Mouse (Mus musculus): ENCODE data around the gene Irak2. TPM values are rescaled to one million over a fixed set of nuclear protein-coding genes. Genes with fewer than 3 reads are reported as not detected.
A peak's percentile ranks its signal among the peaks of the same experiment; 100 is the strongest.
"Not testable (repeated sequence)": the region's sequence is repeated elsewhere in the genome, so short reads cannot be mapped to it uniquely, and the experiment has no call there.

Gene Irak2
- polyA plus RNA-seq, 1 experiment from 2014 or later = 2.8 TPM

DNA sequence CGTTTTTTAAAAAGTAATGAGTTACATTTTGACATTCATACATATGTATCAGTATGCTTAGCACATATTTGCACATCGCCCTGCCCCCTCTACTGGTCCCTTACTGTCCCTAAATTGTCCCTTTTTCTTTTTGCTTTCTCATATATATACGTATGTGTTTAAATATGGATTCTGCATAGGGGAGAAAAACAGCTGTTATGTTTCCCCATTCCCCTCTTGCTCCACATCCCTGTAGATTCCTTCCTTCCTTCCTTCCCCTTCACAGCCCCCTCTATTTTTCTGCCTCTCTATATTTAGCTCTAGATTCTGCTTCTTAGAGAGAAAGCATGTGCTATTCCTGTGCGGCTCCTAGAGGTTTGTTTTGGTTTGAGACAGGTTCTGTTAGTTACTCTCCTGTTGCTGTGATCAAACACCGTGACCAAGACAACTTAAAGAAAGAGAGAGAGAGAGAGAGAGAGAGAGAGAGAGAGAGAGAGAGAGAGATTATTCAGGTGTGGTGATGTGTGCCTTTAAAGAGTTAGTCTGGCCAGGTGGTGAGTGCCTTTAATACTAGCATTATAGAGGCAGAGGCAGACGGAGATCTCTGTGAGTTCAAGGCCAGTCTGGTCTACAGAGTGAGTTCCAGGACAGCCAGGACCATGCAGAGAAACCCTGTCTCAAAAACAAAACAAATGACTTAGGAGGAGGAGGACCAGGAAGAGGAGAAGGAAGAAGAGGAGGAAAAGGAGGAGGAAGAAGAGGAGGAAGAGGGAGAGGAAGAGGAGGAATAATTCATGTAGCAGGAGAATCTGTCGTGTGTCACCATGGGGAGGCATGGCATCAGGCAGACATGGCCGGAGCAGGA is 21.6 kb downstream of the Irak2 start:
- H3K9me3 ChIP-seq = no peaks in the 10 kb centered on the region
- no peak overlapping the region for H3K4me2 ChIP-seq
- no peak overlapping the region for H3K27ac ChIP-seq
- H3K4me3 ChIP-seq = no peak overlapping the region
- H3K9ac ChIP-seq = no peak overlapping the region
- no peak for ATAC-seq (ENCODE audit: insufficient number of reproducible peaks, insufficient read depth, low FRiP score, low TSS enrichment, low read depth)
- peaks cover 18% of the 10 kb centered on the region for H3K4me1 ChIP-seq
- H3K27me3 ChIP-seq = no peaks in the 10 kb centered on the region
- H3K36me3 ChIP-seq = no peaks in the 10 kb centered on the region
- WGBS = 66% methylated on average over 8 of the region's 8 CpGs

DNA sequence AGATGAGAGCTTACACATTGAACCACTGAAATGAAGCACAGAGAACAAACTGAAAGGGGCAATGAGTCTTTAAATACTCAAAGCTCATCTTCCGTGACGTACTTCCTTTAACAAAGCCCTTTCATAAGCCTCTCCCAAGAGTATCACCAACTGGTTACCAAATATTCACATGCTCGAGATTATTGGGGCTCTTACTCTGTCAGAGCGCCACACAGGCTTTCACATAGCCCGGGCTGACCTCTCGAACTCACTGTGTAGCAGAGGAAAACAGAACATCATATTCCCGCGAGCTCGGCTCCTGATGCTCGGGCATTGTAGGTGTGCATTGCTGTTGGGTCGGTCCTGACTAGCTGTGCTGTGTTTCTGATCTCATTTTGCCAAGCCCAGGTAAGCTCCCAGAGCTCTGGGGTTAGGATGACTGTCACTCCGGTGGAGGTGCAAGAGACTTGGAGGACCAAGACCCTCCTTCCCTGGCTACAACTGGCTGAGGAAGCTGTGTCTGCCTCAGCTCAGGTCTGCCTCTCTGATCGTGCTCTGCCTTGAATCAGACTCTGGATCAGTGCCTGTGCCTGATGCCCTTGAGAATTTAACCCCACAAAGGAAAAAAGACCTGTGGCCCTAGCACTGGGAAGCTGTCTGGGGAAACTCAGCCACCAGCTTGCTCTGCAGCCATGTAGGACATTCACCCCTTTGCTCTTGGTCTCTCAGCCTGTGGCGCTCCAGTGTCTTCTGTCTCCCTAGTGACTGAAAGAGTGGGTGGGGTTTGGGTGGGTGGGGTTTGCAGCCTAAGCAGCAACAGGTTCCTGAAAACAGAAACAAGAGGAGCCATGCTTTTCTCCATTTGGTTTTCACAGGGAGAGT is 22.5 kb downstream of the Irak2 start:
- 62% methylated on average over 14 of the region's 14 CpGs for WGBS
- Histone ChIP-seq H3K9me3 (no peaks in the 10 kb centered on the region), H3K9ac (no peak overlapping the region), H3K27ac (no peak overlapping the region), H3K36me3 (no peaks in the 10 kb centered on the region), H3K4me3 (no peak overlapping the region), H3K4me2 (no peak overlapping the region), H3K4me1 (peaks cover 18% of the 10 kb centered on the region), H3K27me3 (no peaks in the 10 kb centered on the region)
- no peak for ATAC-seq (ENCODE audit: insufficient number of reproducible peaks, insufficient read depth, low FRiP score, low TSS enrichment, low read depth)

DNA sequence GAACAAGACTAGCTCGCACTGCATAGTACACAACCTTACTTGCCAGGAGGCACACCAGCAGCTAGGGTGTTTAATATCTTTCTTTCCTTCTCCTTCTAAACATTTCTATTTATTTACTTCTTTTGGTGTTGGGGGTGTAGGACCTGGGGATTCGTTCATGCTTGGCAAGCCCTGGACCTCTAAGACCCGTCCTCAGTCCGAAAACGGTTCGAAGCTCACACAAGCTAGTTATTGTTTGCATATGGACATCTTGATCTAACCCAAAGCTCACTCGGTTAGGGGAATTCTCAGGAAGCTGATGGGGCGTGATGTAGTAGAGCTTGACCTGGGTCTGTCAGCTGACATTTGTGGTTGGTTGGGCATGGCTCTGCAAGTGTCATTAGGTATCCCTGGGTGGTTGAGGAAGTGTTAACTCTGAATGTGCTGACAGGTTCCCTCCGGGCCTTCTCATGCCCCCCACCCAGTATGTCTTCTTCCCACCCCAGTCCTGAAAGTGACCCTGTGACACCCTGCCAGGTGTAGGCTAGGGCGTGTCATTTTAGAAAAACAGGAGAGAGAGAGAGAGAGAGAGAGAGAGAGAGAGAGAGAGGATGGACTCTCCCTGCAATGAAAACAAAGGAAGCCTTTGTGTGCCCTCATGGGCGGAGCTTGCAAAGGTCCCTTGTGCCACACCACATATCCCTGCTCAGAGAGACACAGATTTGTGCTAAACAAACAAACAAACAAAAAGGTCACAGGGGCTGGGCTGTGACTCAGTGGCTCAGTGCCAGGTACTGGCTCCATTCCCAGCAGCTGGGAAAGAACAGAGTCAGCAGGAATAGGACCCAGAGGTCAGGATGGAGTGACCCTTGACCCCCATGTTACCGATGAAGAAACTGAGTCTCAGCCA is 23.3 kb downstream of the Irak2 start:
- H3K27ac ChIP-seq = no peak overlapping the region
- H3K27me3 ChIP-seq = no peaks in the 10 kb centered on the region
- H3K9me3 ChIP-seq = peaks cover 5% of the 10 kb centered on the region
- peaks cover 18% of the 10 kb centered on the region for H3K4me1 ChIP-seq
- 41% methylated on average over 12 of the region's 12 CpGs for WGBS
- no peak overlapping the region for H3K4me2 ChIP-seq
- no peak overlapping the region for H3K9ac ChIP-seq
- no peaks in the 10 kb centered on the region for H3K36me3 ChIP-seq
- no peak overlapping the region for H3K4me3 ChIP-seq
- ATAC-seq (ENCODE audit: insufficient number of reproducible peaks, insufficient read depth, low FRiP score, low TSS enrichment, low read depth) = no peak

GRCm38 (mm10) chr6:113662964-113663700 is 24.9 kb downstream of the Irak2 start:
- Histone ChIP-seq H3K27me3 (no peaks in the 10 kb centered on the region), H3K9ac (no peak overlapping the region), H3K36me3 (no peaks in the 10 kb centered on the region), H3K4me2 (no peak overlapping the region), H3K27ac (no peak overlapping the region), H3K9me3 (peaks cover 6% of the 10 kb centered on the region), H3K4me1 (peaks cover 18% of the 10 kb centered on the region), H3K4me3 (no peak overlapping the region)
- ATAC-seq (ENCODE audit: insufficient number of reproducible peaks, insufficient read depth, low FRiP score, low TSS enrichment, low read depth) = no peak
- 96% methylated on average over 8 of the region's 8 CpGs for WGBS

- Histone ChIP-seq H3K9me3 (peaks cover 6% of the 10 kb centered on the region), H3K27ac (no peak overlapping the region), H3K27me3 (no peaks in the 10 kb centered on the region), H3K4me2 (no peak overlapping the region), H3K4me1 (peaks cover 27% of the 10 kb centered on the region), H3K36me3 (no peaks in the 10 kb centered on the region), H3K9ac (no peak overlapping the region), H3K4me3 (no peak overlapping the region)
- no peak for ATAC-seq (ENCODE audit: insufficient number of reproducible peaks, insufficient read depth, low FRiP score, low TSS enrichment, low read depth)
- WGBS = 89% methylated on average over 7 of the region's 7 CpGs
Observed at GRCm38 (mm10) chr6:113664305-113664704, 26.0 kb downstream of the Irak2 start.

DNA sequence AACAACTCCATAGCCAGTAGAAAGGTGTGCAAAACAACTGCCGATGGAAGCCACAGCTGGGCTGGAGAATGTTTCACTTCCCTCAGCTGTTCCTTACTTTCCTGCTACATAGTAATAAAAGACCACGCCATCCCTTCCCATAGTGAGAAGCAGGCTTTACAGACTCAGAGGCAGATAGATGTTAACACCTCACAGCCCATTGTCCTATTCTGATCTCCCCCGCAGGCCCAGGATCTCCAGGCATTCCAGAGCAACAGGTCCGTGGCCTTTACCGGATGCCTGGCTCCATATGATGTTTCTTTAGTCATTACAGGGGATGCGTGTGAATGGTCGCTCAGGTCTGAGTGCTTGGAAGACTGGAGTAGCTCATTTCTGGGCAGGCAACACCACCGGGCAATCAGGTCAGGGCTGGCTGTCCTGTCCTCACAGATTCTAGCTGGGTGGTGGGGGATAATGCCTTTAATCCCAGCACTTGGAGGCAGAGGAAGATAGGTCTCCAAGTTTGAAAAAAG is 29.4 kb downstream of the Irak2 start:
- H3K4me2 ChIP-seq = no peak overlapping the region
- peaks cover 6% of the 10 kb centered on the region for H3K9me3 ChIP-seq
- WGBS = 40% methylated on average over 8 of the region's 8 CpGs
- no peak overlapping the region for H3K4me3 ChIP-seq
- no peaks in the 10 kb centered on the region for H3K27me3 ChIP-seq
- ATAC-seq (ENCODE audit: insufficient number of reproducible peaks, insufficient read depth, low FRiP score, low TSS enrichment, low read depth) = no peak
- H3K9ac ChIP-seq = no peak overlapping the region
- H3K4me1 ChIP-seq = peaks cover 9% of the 10 kb centered on the region; the same call in 1 of the 2 replicates
- no peaks in the 10 kb centered on the region for H3K36me3 ChIP-seq
- no peak overlapping the region for H3K27ac ChIP-seq

DNA sequence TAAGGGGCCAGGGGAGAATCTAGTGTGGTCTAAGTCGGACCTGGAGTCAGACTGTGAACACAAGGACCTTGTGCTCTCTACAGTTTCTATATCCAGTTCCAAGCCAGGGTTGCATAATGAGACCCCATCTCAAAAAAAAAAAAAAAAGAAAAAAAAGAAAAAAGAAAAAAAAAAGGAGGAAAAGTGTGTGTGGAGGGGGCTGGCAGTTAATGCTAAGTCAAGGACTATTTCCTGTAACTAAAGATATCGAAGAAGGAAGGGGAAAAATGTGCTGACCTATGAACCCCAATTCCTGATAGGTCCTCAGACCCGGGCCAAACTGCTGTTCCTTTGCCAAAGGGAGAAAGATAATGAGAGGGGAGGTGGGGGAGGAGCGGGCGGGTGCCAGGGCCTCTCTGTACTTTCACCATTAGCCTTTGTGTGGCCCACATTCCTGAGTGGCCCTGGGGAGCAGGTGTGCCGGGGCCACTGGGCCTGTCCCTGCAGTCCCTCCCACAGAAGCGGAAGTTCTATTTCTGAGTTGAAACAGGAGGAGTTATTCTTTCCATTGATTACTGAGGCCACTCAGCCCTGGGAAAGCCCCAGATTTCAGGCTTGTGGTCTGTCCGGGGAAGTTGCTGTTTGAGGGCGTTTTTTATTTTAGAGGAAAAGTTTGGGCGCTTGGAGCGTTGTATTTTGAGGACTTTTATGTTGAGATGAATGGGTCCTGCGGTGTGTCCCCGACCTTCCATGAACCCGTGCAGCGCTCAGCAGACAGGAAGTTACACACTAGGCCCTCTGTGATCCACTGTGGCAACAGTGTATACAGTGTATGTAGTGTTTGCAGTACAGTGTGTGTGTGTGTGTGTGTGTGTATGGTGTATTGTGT is 30.3 kb downstream of the Irak2 start:
- 20% methylated on average over 15 of the region's 15 CpGs for WGBS
- Histone ChIP-seq H3K9me3 (peaks cover 6% of the 10 kb centered on the region), H3K36me3 (no peaks in the 10 kb centered on the region), H3K4me2 (no peak overlapping the region), H3K4me1 (peaks cover 9% of the 10 kb centered on the region; the same call in 1 of the 2 replicates), H3K9ac (no peak overlapping the region), H3K27ac (peak overlapping the region; percentile 60), H3K27me3 (no peaks in the 10 kb centered on the region), H3K4me3 (no peak overlapping the region)
- peak; percentile 75; the same call in 1 of the 2 replicates for ATAC-seq (ENCODE audit: insufficient number of reproducible peaks, insufficient read depth, low FRiP score, low TSS enrichment, low read depth)

DNA sequence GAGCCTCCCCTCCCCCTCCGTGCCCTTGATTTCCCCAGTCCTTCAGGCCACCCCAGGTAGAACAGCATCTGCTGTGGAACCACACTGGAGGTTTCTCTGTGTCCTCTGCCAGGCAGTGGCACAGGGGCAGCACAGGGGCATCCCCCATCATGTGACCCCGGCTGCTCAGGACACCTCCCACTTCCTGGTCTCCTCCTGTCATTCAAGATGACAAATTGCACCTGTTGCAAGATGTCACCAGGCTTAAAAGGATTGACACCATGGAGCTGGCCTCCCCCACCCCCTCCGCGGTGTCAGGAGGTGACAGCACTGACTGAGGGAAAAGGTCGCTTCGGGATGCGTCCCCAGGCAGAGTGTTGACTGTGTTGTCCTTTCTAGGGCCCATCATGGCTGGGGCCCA is 31.6 kb downstream of the Irak2 start:
- no peak for ATAC-seq (ENCODE audit: insufficient number of reproducible peaks, insufficient read depth, low FRiP score, low TSS enrichment, low read depth)
- no peaks in the 10 kb centered on the region for H3K36me3 ChIP-seq
- no peak overlapping the region for H3K4me3 ChIP-seq
- 72% methylated on average over 7 of the region's 7 CpGs for WGBS
- H3K27me3 ChIP-seq = no peaks in the 10 kb centered on the region
- H3K9ac ChIP-seq = no peak overlapping the region
- peaks cover 6% of the 10 kb centered on the region for H3K9me3 ChIP-seq
- peak overlapping the region; percentile 60; the same call in 1 of the 2 replicates for H3K27ac ChIP-seq
- H3K4me2 ChIP-seq = no peak overlapping the region
- H3K4me1 ChIP-seq = peaks cover 9% of the 10 kb centered on the region; the same call in 1 of the 2 replicates

- H3K27me3 ChIP-seq; H3K4me3 ChIP-seq; H3K4me1 ChIP-seq; H3K9ac ChIP-seq; ATAC-seq (ENCODE audit: insufficient number of reproducible peaks, insufficient read depth, low FRiP score, low TSS enrichment, low read depth); H3K9me3 ChIP-seq; H3K4me2 ChIP-seq; H3K36me3 ChIP-seq; H3K27ac ChIP-seq: not testable (repeated sequence)
- WGBS = 88% methylated on average over 1 of the region's 1 CpGs
Observed at GRCm38 (mm10) chr6:113672029-113672428, 33.8 kb downstream of the Irak2 start.

DNA sequence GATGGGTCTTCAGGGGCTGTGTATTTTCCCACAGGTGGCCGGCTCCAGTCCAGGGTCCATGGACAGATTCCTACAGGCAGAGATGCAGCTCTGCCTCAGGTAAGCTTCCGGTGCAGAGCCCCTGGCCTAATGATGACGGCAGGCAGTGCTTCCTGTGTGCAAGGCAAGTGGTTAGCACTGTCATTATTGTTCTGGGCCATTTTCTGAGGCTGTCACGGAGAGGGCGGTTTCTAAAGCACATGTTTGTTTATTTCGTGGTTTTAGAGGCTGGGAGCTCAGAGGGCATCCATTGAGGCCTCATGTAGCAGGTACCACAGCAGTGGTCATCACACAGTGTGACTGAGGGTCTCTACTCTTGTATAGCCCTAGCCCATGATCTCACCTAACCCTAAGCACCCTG is 34.7 kb downstream of the Irak2 start:
- no peak overlapping the region for H3K9ac ChIP-seq
- 79% methylated on average over 6 of the region's 6 CpGs for WGBS
- peaks cover 9% of the 10 kb centered on the region; the same call in 1 of the 2 replicates for H3K4me1 ChIP-seq
- H3K36me3 ChIP-seq = no peaks in the 10 kb centered on the region
- no peak for ATAC-seq (ENCODE audit: insufficient number of reproducible peaks, insufficient read depth, low FRiP score, low TSS enrichment, low read depth)
- H3K27me3 ChIP-seq = no peaks in the 10 kb centered on the region
- no peak overlapping the region for H3K27ac ChIP-seq
- H3K4me2 ChIP-seq = no peak overlapping the region
- H3K4me3 ChIP-seq = no peak overlapping the region
- H3K9me3 ChIP-seq = no peaks in the 10 kb centered on the region
